Comparison of ENCODE assay signal across 12 mouse cellular contexts in the genomic region with DNA sequence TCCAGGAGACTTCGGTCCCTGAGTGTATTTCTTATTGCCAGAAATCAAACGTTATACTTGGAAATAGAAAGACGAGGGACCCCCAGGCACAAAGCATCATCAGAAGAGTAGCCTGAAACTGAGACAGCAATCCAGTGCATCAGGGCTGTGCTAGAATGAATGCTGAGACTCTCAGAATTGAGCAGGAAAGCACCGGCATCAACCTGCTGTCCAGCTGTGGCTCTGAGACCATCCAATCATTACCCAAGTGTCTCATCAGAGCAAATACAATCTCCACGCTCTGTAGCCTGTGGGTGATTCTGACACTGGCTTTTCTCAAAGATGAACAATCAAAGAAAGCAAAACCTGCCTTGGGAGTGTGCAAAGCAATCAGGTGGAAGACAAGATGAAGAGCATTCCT.
"Had no signal": no experiment of that assay in that cellular context is flagged by ENCODE, and none has a peak within 500 bp of the region (broad histone marks: within the 10 kb centered on the region; RNA-seq: fewer than 3 reads in every experiment).

No protein-coding gene starts in this region.

- H3K36me3 ChIP-seq: limb, embryonic 12.5 days; liver, embryonic 13.5 days; midbrain, embryonic 12.5 days had no signal

- H3K27ac ChIP-seq: limb, embryonic 12.5 days; liver, embryonic 13.5 days; midbrain, embryonic 12.5 days; stomach, postnatal 0 days had no signal

- H3K9me3 ChIP-seq: limb, embryonic 12.5 days; liver, embryonic 13.5 days; midbrain, embryonic 12.5 days had no signal

- H3K27me3 ChIP-seq: liver, embryonic 13.5 days; midbrain, embryonic 12.5 days had no signal

- H3K9ac ChIP-seq: limb, embryonic 12.5 days; liver, embryonic 13.5 days; midbrain, embryonic 12.5 days had no signal

- H3K4me1 ChIP-seq: limb, embryonic 12.5 days; liver, embryonic 13.5 days; midbrain, embryonic 12.5 days had no signal

- H3K4me3 ChIP-seq: limb, embryonic 12.5 days; liver, embryonic 13.5 days; midbrain, embryonic 12.5 days had no signal

- H3K4me2 ChIP-seq: limb, embryonic 12.5 days; liver, embryonic 13.5 days; midbrain, embryonic 12.5 days had no signal

- DNase-seq: kidney, adult 11 months; kidney, adult 9 months; kidney, postnatal 36 days; layer of hippocampus, adult 9-11 months; layer of hippocampus, postnatal 36 days; liver; liver, embryonic 13.5 days; lung, adult 18-20 months; thymus, postnatal 4 days had no signal
